Mouse (Mus musculus): ENCODE measurements around the gene Wt1. TPM values are rescaled to one million over a fixed set of nuclear protein-coding genes. Genes with fewer than 3 reads are reported as not detected.

Wt1 gene
- polyA plus RNA-seq (2015; fragmentation: Nextera tagmentation; extraction: Ambion mirVana) = 0.61 and 0.82 TPM in 2 replicates

DNA sequence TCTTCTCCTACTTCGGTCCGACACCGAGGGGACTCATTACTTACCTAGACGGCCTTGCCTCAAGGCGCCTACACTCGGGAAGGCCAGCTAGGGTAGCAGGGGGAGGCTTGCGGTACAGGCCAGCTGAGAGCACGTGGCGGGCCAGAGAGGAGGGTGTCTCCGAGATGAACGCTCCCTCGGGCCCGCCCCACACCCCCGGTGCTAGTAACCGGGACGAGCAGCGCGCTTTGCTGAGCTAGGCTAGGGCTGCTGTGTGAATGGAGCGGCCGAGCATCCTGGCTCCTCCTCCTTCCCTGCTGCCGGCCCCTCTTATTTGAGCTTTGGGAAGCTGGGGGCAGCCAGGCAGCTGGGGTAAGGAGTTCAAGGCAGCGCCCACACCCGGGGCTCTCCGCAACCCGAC is at the start of gene Wt1:
Gene Wt1, plus strand, starts transcription at position 251 of the 400 bp plus-strand sequence.
- Histone ChIP-seq H3K27ac (no peak within 1 kb of the TSS), H3K4me3 (peak within 1 kb of the TSS; percentile 21), H3K27me3 (peaks cover 96% of the 10 kb centered on the region), H3K9me3 (no peaks in the 10 kb centered on the region), H3K4me1 (replicated peaks) (peaks cover 23% of the 10 kb centered on the region), H3K4me2 (peak within 1 kb of the TSS; percentile 32), H3K9ac (no peak within 1 kb of the TSS), H3K36me3 (no peaks in the 10 kb centered on the region)
- peak; percentile 33; the same call in 1 of the 2 replicates for ATAC-seq (ENCODE audit: low FRiP score)
- WGBS = 1% methylated on average over 21 of the region's 25 CpGs

DNA sequence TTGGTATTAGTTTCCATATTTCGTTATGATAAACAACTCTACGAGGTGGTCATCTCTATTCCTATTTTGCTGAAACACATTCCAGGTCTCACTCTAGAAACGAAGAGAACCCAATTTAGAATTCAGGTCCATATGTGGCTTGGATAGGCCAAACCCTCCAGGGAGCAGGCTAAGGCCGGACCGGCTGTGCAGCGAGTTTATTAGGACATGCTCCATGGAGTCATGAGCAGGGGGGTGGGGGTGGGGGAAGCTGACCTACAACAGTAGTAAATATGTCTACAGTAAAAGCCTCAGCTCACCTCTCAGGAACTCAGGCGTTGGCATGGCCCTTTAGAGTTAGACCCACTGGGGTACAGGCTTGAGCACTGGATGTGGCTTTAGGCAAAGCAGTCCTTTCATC is 49.2 kb upstream of the Wt1 start:
- ATAC-seq (ENCODE audit: low FRiP score) = no peak
- no peaks in the 10 kb centered on the region for H3K9me3 ChIP-seq
- 83% methylated on average over 7 of the region's 7 CpGs for WGBS

DNA sequence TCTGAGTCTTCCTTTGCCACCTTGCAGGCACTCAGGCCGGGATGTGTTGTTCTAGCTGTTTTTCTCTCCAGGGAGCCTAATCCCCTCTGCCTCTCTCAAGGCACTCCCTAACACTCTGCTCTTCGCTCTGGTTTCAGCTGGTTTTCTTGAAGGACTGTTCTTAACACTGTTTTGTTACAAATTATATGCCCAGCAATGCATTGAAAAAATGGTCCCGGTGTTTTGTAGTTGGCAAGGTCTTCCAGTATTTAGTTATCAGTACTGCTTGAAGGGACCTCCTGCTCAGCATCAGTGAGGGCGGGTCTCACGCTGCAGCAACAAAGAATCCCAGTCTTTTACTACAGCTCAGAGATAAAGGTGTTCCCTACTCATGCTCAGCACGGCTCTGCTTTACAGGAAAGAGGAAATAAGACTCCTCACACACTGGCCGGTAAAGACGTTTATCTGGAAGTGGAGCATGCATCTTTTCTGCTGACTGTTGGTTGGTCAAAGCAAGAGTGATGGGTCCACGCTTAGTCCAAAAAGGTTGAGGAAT is 44.0 kb upstream of the Wt1 start:
- Histone ChIP-seq H3K4me2 (no peak overlapping the region), H3K9ac (no peak overlapping the region), H3K27ac (no peak overlapping the region), H3K9me3 (no peaks in the 10 kb centered on the region), H3K4me3 (no peak overlapping the region), H3K36me3 (no peaks in the 10 kb centered on the region), H3K4me1 (replicated peaks) (no peaks in the 10 kb centered on the region), H3K27me3 (no peaks in the 10 kb centered on the region)
- WGBS = 36% methylated on average over 9 of the region's 9 CpGs
- ATAC-seq (ENCODE audit: low FRiP score) = no peak

More for the DNA sequence above, 49.2 kb upstream of the Wt1 start:
- Histone ChIP-seq H3K36me3 (no peaks in the 10 kb centered on the region), H3K27ac (no peak overlapping the region), H3K4me3 (no peak overlapping the region), H3K4me2 (no peak overlapping the region), H3K9ac (no peak overlapping the region), H3K4me1 (replicated peaks) (no peaks in the 10 kb centered on the region), H3K27me3 (no peaks in the 10 kb centered on the region)

DNA sequence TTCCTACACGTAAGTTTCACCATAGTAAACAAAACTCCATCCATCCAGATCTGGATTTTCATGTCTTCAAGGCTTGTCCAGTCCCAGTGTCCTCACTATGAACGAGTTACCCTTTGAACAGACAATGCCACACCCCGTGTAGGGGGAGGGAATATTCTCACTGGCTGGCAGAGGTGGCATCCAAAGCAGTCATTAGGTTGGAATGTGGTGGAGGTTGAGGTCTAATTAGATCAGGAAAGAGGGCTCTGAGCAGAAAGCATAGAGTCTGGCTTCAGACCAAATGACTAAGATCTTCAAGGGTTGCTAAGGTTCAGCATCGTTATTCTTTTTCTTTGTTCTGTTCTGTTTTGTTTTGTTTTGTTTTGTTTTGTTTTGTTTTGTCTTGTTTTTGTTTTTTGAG is 42.3 kb upstream of the Wt1 start:
- no peaks in the 10 kb centered on the region for H3K27me3 ChIP-seq

DNA sequence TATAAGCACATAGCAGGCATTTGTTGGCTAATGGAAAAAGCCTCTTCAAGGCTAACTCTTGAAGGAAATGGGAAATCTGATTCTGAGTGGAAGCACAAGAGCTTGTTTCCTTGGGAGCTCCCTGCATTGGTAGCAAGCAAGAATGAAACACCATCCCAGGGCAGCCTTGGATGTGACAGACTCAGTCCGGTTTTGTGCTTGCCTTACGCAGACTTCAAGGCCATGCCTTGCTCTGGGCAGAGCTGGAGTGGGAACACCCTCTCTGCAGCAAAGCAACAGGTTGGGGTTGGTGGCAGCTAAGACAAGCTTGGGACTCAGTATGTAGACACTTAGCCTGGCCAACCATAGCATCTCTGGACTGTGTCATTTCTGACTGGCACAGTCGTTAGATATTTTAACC is 40.2 kb upstream of the Wt1 start:
- H3K27ac ChIP-seq = no peak overlapping the region
- no peaks in the 10 kb centered on the region for H3K9me3 ChIP-seq
- no peak for ATAC-seq (ENCODE audit: low FRiP score)
- no peaks in the 10 kb centered on the region for H3K36me3 ChIP-seq
- WGBS = 92% methylated on average over 3 of the region's 3 CpGs
- H3K27me3 ChIP-seq = no peaks in the 10 kb centered on the region
- no peak overlapping the region for H3K4me2 ChIP-seq
- H3K4me1 ChIP-seq (replicated peaks) = peaks cover 21% of the 10 kb centered on the region
- H3K9ac ChIP-seq = no peak overlapping the region
- H3K4me3 ChIP-seq = no peak overlapping the region

More for the DNA sequence above, 42.3 kb upstream of the Wt1 start:
- no peak overlapping the region for H3K27ac ChIP-seq
- no peak overlapping the region for H3K9ac ChIP-seq
- no peaks in the 10 kb centered on the region for H3K36me3 ChIP-seq
- ATAC-seq (ENCODE audit: low FRiP score) = no peak
- WGBS = 91% methylated on average over 4 of the region's 4 CpGs
- H3K4me3 ChIP-seq = no peak overlapping the region
- no peaks in the 10 kb centered on the region for H3K9me3 ChIP-seq
- no peak overlapping the region for H3K4me2 ChIP-seq
- peaks cover 4% of the 10 kb centered on the region for H3K4me1 ChIP-seq (replicated peaks)

DNA sequence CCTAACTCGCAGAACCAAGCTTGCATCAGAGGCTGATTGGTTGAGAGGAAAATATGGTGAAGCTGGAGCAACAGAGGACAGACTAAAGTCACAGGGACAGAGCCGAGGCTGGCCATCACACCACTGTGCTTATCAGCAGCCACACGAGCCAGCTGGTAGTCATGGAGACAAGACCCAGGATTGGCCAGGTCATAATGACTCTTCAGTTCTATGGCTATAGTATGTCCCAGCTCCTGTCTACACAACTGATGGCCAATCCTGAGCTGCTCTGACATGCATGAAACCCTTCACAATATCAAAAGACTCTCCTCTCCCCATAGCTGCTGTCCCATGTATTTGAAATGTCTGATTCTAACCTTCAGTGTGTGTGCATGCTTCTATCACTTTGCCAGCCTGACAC is 38.3 kb upstream of the Wt1 start:
- no peaks in the 10 kb centered on the region for H3K9me3 ChIP-seq
- H3K4me2 ChIP-seq = no peak overlapping the region
- H3K4me1 ChIP-seq (replicated peaks) = peaks cover 21% of the 10 kb centered on the region
- H3K27me3 ChIP-seq = no peaks in the 10 kb centered on the region
- no peaks in the 10 kb centered on the region for H3K36me3 ChIP-seq
- no peak overlapping the region for H3K9ac ChIP-seq
- H3K27ac ChIP-seq = no peak overlapping the region
- 77% methylated on average over 3 of the region's 3 CpGs for WGBS
- ATAC-seq (ENCODE audit: low FRiP score) = 0 out of 2 replicates have a peak, but pooled peaks have one; percentile 39
- no peak overlapping the region for H3K4me3 ChIP-seq

DNA sequence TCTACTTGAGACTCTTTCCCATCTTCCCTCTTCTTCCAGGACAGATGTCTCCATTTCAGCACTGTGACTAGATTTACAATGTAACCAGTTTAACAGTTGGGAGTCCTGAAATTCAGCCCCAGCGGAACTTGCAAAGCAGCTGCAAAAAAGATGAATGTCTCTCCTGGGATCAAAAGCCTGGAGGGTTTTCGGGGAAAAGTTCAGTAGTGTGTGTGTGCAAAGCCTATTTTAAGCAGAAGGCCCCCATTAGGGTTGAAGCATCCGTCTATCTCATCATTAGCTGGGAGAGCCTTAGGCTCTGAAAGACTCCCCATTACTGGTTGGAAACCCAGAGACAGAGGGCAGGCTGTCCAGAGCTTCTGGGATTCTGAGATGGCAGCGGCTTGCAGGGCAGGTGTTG is 37.2 kb upstream of the Wt1 start:
- no peak overlapping the region for H3K9ac ChIP-seq
- ATAC-seq (ENCODE audit: low FRiP score) = peak; percentile 61; the same call in 1 of the 2 replicates
- no peaks in the 10 kb centered on the region for H3K9me3 ChIP-seq
- no peaks in the 10 kb centered on the region for H3K27me3 ChIP-seq
- H3K36me3 ChIP-seq = no peaks in the 10 kb centered on the region
- H3K4me1 ChIP-seq (replicated peaks) = peaks cover 21% of the 10 kb centered on the region
- H3K4me2 ChIP-seq = no peak overlapping the region
- no peak overlapping the region for H3K27ac ChIP-seq
- 58% methylated on average over 4 of the region's 4 CpGs for WGBS
- no peak overlapping the region for H3K4me3 ChIP-seq

DNA sequence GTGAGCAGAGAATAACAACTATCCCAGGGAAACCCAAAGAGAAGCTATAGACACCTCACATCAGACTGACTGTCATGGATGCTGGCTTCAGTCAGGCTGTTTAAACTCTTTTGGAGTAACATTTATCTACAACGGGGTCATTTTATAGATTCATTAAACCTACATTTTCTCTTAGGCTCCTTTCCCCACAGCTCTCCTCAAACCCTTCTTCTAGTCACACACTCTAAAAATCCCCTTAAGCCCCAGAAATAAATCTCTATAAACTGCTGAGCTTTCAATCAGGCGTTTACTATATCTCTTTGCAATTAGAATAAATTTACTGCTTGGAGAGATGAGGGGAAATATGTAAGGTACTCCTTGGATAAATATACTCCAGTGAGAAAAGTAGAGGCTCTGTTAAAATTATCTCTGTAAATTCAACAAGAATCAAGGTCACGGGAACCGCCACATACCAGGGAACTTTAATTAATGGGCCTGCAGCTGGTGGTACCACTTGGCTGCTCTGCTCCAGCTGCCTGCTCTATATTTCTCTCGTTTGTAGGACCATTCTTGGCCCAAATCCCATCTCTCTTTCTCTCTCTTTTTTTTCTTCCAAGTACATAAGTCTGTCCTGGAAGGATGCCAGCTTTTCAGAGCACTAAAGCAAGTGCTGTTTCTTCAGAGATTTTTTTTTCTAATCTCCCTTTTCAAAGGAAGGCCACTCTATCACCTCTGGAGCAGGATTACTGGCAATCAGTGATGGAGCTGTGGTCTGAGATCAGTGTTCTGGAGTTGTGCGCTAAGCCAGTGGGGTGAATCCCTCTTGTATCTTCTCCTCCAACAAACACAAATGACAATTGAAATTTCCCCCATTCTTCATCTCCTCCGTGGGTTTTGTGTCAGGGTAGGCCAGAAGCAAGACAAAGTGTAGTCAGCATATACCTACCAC is 36.5 kb upstream of the Wt1 start:
- no peak overlapping the region for H3K4me3 ChIP-seq
- no peaks in the 10 kb centered on the region for H3K36me3 ChIP-seq
- H3K9ac ChIP-seq = no peak overlapping the region
- H3K27ac ChIP-seq = 0 out of 2 replicates have a peak overlapping the region, but pooled peaks have one; percentile 9
- peaks cover 21% of the 10 kb centered on the region for H3K4me1 ChIP-seq (replicated peaks)
- no peaks in the 10 kb centered on the region for H3K27me3 ChIP-seq
- H3K9me3 ChIP-seq = no peaks in the 10 kb centered on the region
- no peak overlapping the region for H3K4me2 ChIP-seq
- ATAC-seq (ENCODE audit: low FRiP score) = no peak
- 45% methylated on average over 7 of the region's 7 CpGs for WGBS

DNA sequence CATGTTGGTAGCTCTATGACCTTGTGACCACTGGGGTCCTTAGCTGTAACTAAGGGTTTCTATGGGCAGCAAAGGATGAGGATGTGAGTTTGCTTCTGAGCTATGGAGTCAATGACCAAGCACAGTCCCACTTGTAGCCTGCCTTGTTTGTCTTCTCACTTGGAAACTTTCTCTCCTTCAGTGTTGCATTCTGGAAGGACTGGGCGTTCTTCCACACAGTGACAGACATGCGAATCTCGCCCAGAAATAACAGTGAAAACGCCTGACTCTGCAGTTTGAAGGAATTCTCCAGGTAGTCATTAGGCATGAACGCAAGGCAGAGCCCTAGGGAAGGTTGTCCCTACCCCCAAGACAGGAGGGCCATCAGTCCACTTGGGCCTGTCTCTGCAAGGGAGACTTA is 35.3 kb upstream of the Wt1 start:
- Histone ChIP-seq H3K4me3 (no peak overlapping the region), H3K36me3 (no peaks in the 10 kb centered on the region), H3K27ac (no peak overlapping the region), H3K9ac (no peak overlapping the region), H3K27me3 (no peaks in the 10 kb centered on the region), H3K4me2 (no peak overlapping the region), H3K4me1 (replicated peaks) (peaks cover 21% of the 10 kb centered on the region), H3K9me3 (no peaks in the 10 kb centered on the region)
- no peak for ATAC-seq (ENCODE audit: low FRiP score)
- WGBS = 81% methylated on average over 5 of the region's 5 CpGs

DNA sequence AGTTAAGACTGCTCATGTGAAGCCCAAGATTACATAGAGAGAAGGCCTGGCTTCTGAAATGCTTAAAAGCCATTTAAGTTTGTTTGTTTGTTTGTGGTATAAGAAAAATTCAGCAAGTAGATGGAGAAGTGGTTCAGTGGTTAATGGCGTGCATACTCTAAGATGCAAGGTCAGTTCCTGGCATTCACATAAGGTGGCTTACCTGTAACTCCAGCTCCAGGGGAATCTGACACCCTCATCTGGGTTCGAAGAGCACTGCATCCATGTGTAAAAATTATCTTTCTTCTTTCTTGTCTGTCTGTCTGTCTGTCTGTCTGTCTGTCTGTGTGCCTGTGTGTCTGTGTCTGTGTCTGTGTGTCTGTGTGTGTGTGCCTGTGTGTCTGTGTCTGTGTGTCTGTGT is 34.6 kb upstream of the Wt1 start, which contains the start of gene Gm11060:
Gene Gm11060, plus strand, starts transcription at position 301 of the 400 bp plus-strand sequence.
- 93% methylated on average over 2 of the region's 2 CpGs for WGBS

DNA sequence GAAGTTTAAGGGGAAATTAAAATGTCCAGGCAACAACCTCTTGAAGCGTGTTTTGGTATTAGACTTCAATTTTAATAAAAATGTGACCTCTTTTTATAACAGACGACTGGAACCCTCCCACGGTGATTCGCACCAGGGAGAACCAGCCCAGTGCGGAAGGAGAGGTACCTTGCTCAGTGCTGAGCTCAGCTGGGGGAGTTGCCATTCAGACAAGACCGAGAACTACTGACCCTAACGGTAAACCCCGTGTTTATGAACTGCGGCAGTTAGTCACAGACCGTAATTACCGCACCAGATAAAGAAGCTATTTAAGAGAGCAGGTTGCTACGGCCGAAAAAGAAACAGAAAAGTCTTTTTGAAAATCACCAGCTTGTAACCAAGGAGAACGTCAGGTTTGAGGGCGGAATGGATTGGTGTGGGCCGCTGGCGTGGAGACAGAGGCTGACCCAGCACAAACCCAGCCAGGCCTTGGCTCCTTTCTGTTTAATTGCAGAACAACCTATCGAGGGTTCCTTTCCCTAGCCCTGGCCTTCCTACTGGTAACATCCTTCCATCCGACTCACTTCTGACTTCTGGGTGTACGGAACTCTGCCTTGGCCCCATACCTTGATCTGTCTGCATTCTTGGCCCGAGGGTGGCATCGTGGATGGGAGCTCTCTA is 28.9 kb upstream of the Wt1 start:
- Histone ChIP-seq H3K27me3 (no peaks in the 10 kb centered on the region), H3K4me1 (replicated peaks) (0 out of 2 replicates have a peak, but pooled peaks cover 4% of the 10 kb centered on the region)
- no peak for ATAC-seq (ENCODE audit: low FRiP score)

More for the DNA sequence above, 34.6 kb upstream of the Wt1 start, which contains the start of gene Gm11060:
- Histone ChIP-seq H3K4me3 (no peak within 1 kb of the TSS), H3K27me3 (no peaks in the 10 kb centered on the region), H3K27ac (no peak within 1 kb of the TSS), H3K4me2 (no peak within 1 kb of the TSS), H3K36me3 (no peaks in the 10 kb centered on the region), H3K4me1 (replicated peaks) (peaks cover 21% of the 10 kb centered on the region), H3K9me3 (no peaks in the 10 kb centered on the region), H3K9ac (no peak within 1 kb of the TSS)
- ATAC-seq (ENCODE audit: low FRiP score) = no peak

DNA sequence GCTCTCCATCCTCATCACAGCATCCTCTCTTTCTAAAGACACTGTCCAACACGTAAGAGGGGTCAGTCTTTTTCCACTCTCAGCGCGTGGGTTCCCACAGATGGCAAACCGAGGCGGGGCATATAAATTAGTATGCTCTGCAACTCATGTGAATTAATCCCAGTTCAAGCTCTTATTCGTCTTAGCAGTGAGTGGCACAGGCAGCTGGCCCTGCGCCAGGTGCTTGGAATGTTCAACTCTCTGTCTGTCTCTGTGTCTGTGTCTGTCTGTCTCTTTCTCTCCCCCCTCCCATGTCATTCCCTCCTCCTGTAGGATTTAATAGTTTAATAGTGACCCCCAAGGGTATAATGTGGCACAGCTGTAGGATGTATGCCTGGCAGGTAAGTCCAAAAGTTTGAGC is 26.9 kb upstream of the Wt1 start:
- H3K27me3 ChIP-seq = no peaks in the 10 kb centered on the region
- H3K4me1 ChIP-seq (replicated peaks) = 0 out of 2 replicates have a peak, but pooled peaks cover 4% of the 10 kb centered on the region
- H3K9me3 ChIP-seq = no peaks in the 10 kb centered on the region
- H3K36me3 ChIP-seq = no peaks in the 10 kb centered on the region
- H3K4me2 ChIP-seq = no peak overlapping the region
- no peak for ATAC-seq (ENCODE audit: low FRiP score)
- WGBS = 66% methylated on average over 7 of the region's 7 CpGs
- H3K9ac ChIP-seq = no peak overlapping the region
- no peak overlapping the region for H3K4me3 ChIP-seq
- H3K27ac ChIP-seq = no peak overlapping the region

More for the DNA sequence above, 28.9 kb upstream of the Wt1 start:
- Histone ChIP-seq H3K4me3 (no peak overlapping the region), H3K4me2 (no peak overlapping the region), H3K27ac (no peak overlapping the region), H3K36me3 (no peaks in the 10 kb centered on the region), H3K9me3 (no peaks in the 10 kb centered on the region), H3K9ac (no peak overlapping the region)
- 77% methylated on average over 22 of the region's 22 CpGs for WGBS
